Mouse (Mus musculus) neutrophil, adult 83 days (primary cell): ENCODE measurements around the gene 4933412E24Rik. TPM values are rescaled to one million over a fixed set of nuclear protein-coding genes. Genes with fewer than 3 reads are reported as not detected.

Experiments
- total RNA-seq, 2 experiments: library from RNA; stranded (reverse); gene quantifications; one replicate each; pipeline ENCODE4 v1.2.4; 2023

The 4933412E24Rik gene
- total RNA-seq = not detected

DNA sequence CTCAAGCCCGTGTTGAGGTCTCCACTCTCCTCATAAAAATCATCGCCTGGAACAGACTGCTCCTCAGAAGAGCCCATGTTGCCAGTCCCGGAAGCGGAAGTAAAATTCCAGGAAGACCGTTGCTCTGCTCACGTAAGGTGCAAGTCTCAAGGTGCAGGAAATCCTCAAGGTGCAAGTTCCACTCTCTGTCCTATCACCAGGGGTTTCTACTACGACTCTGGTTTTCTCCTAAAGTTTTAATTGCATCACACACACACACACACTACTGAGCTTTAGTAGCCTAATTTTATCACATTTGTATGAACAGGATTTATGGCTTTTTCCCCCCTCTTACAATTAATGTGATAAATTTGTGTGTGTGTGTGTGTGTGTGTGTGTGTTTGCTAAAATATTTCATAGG lies at the start of gene 4933412E24Rik:
4933412E24Rik (minus strand) TSS at position 101 of the 400 bp plus-strand sequence.

